Mouse (Mus musculus) midbrain, embryonic 15.5 days (tissue): ENCODE measurements around the gene Dedd2. TPM values are rescaled to one million over a fixed set of nuclear protein-coding genes. Genes with fewer than 3 reads are reported as not detected.

Experiments
- ATAC-seq: fragments of 200-750 bp; cut with Nextera tagmentation; replicated peaks from 2 replicates; pipeline ENCODE4 v1.8.0; 2017; ENCODE audit warnings: moderate TSS enrichment
- H3K27ac ChIP-seq: fragments of 300-500 bp; sonication (generic); 2 replicates; pipeline ENCODE4 v1.5.1; 2015; ENCODE audit warnings: mild to moderate bottlenecking, inconsistent platforms
- H3K27me3 ChIP-seq: fragments of 300-500 bp; sonication (generic); replicated peaks from 2 replicates; pipeline ENCODE4 v1.6.1; 2015; ENCODE audit warnings: inconsistent platforms
- H3K36me3 ChIP-seq: fragments of 300-500 bp; sonication (generic); replicated peaks from 2 replicates; pipeline ENCODE4 v1.6.1; 2015; ENCODE audit warnings: inconsistent platforms
- H3K4me1 ChIP-seq: fragments of 300-500 bp; sonication (generic); 2 replicates; pipeline ENCODE4 v1.6.1; 2015; ENCODE audit warnings: inconsistent platforms
- H3K4me2 ChIP-seq: fragments of 300-500 bp; sonication (generic); 2 replicates; pipeline ENCODE4 v1.6.1; 2015; ENCODE audit warnings: inconsistent platforms, mild to moderate bottlenecking, moderate library complexity
- H3K4me3 ChIP-seq: fragments of 300-500 bp; sonication (generic); 2 replicates; pipeline ENCODE4 v1.5.1; 2015; ENCODE audit warnings: mild to moderate bottlenecking, inconsistent platforms
- H3K9ac ChIP-seq: fragments of 300-500 bp; sonication (generic); 2 replicates; pipeline ENCODE4 v1.6.1; 2015; ENCODE audit warnings: mild to moderate bottlenecking, inconsistent platforms
- H3K9me3 ChIP-seq: fragments of 300-500 bp; sonication (generic); 2 replicates; pipeline ENCODE4 v1.6.1; 2016; ENCODE audit warnings: inconsistent platforms
- WGBS: fragments of 180-500 bp; shearing (Covaris S2); methylation state at CpG from one replicate; pipeline ENCODE4 v1.1.7; 2015; ENCODE audit warnings: mixed read lengths; 5-methylcytosine and 5-hydroxymethylcytosine counted together
- polyA plus RNA-seq: library from polyadenylated mRNA; unstranded; fragments of >200 nt; fragmentation: Nextera tagmentation; extraction: Ambion mirVana; gene quantifications from 2 replicates; pipeline ENCODE4 v1.2.1, GENCODE M21; 2015

Dedd2 gene
- polyA plus RNA-seq, 1 experiment from 2014 or later, result 18.7 TPM

DNA sequence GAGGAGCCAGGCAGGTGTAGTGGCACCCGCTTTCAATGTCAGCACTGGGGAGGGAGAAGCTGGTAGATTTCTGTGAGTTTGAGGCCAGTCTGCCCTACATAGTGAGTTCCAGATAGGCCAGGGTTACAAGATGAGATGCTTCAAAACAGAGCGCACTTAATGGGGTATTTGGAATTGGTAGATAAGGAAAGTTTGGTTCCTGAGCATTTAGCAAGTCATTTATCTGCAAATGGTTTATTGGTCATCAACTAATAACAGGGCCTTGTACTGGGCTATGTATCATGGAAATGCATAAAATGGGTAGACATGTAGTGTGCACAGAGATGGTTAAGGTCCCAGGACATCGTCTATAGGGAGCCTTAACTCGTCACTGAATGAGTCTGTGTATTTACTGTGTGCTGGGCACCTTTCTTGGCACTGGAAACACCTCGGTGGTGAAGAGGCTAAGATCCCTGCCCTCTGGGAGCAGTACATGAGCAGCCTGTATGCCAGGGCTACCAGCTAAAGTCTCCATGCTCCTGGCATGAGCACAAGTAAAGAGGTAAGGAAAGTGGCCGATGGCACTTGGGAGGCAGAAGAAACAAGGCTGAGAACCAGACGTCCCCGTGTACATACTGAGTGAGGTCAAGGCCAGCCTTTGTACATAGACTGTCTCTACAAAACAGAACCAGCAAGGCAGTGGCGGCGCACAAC is 2.0 kb upstream of the Dedd2 start:
- peak overlapping the region; percentile 59 for H3K4me3 ChIP-seq
- H3K36me3 ChIP-seq, result peaks cover 26% of the 10 kb centered on the region
- ATAC-seq, result no peak
- H3K9ac ChIP-seq, result 0 out of 2 replicates have a peak overlapping the region, but pooled peaks have one; percentile 63
- no peaks in the 10 kb centered on the region for H3K9me3 ChIP-seq
- H3K4me2 ChIP-seq, result peak overlapping the region; percentile 90
- no peaks in the 10 kb centered on the region for H3K27me3 ChIP-seq
- H3K4me1 ChIP-seq, result peaks cover 36% of the 10 kb centered on the region
- no peak overlapping the region for H3K27ac ChIP-seq
- WGBS, result 84% methylated on average over 10 of the region's 10 CpGs

DNA sequence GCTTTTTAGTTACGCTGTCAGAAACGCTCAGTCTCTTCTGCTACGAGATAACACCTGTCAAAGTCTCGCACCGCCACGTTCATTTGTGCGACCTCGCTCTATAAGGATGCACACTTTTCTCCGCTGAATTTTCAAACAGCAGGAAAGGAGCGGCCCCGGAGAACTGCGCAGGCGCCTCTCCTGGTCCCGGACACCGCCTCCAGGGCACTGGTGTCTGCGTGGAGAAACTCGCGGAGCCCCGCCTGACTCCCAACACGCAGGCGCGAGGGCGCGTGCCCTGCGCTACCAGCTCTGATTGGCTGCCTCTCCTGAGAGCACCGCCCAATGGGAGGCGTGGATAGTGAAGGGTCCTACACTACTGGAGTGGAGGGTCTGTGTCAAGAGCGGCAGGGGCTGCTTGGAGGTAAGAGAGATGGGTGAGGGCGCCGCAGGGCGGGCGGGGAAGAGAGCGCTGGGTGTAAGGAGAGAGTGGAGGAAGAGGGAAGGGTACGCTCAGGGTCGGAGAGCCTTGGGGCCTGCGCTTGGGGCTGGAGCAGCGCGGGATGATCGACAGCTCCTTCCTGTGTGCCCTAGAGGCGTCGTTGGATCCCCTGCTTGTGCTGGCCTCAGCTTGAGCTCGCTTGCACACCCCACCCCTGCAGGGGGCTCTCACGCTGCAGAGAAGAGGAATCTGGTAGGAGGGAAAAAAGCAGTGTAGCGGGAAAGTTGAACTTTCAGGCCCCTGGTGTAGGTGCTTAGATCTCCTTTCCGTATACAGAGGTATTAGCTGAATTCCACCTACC is 878 bp upstream of the Dedd2 start, which contains the start of gene Zfp526:
Zfp526 (plus strand) TSS at position 324 of the 782 bp plus-strand sequence.
- ATAC-seq, result peak; percentile 95
- Histone ChIP-seq H3K9ac (peak within 1 kb of the TSS; percentile 63), H3K27me3 (no peaks in the 10 kb centered on the region), H3K4me2 (peak within 1 kb of the TSS; percentile 90), H3K4me3 (peak within 1 kb of the TSS; percentile 59), H3K4me1 (peaks cover 36% of the 10 kb centered on the region), H3K36me3 (peaks cover 16% of the 10 kb centered on the region), H3K9me3 (no peaks in the 10 kb centered on the region), H3K27ac (peak within 1 kb of the TSS; percentile 85)
- under 1% methylated on average over 44 of the region's 45 CpGs for WGBS

DNA sequence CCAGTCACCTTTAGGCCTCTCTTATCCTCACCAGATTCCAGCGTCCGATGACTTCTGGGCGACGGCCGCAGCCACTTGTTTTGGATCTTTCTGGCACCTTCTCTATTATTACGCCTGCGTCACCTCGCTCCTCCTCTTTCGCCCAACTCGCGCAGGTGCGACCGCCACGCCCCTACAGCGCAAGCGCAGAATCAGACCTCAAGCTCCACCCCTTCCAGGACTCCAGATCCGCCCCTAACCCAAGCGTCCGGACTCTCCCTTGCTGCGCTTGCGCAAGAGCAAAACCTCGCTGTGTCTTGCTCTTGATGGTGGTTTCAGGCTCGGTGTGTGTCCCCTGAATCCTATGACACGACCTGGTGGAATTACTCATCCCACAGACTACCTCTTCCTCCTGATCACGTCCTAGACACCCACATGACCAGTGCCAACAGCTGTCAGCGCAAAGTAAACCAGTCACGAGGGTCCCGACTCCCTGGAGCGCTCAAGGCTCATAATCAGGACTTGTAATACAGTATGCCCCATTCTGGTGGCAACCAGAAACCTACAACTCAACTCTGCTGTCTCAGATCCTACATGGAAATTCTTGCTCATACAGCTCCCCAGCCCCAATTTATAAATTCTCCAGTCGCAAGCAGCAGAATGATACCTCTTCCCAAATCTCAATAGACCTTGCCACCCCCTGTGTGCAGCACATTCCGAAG is 509 bp downstream of the Dedd2 start:
- WGBS, result 4% methylated on average over 31 of the region's 31 CpGs
- Histone ChIP-seq H3K4me1 (peaks cover 36% of the 10 kb centered on the region), H3K9me3 (no peaks in the 10 kb centered on the region), H3K27ac (peak overlapping the region; percentile 85), H3K27me3 (no peaks in the 10 kb centered on the region), H3K36me3 (peaks cover 7% of the 10 kb centered on the region; the same call in 1 of the 2 replicates), H3K4me2 (peak overlapping the region; percentile 90), H3K9ac (peak overlapping the region; percentile 60), H3K4me3 (peak overlapping the region; percentile 59)
- peak; percentile 77 for ATAC-seq

DNA sequence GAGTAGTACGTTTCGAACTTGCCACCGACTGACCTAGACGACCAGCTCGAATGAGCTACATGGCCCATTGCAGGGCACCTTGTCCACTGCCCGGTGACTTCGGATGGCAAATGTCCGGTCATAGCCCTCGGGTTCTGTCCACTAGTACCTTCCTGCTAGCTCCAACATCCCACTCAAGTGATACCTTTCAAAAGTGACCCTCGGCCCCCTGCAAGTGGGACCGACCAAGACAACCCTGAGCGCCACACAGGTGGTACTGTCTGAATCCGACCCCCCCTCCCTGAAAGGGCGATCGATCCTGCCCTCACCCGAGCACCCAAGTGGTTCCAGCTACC is 1.0 kb downstream of the Dedd2 start:
- Histone ChIP-seq H3K4me1 (peaks cover 36% of the 10 kb centered on the region), H3K27ac (peak overlapping the region; percentile 85), H3K4me2 (peak overlapping the region; percentile 90), H3K4me3 (peak overlapping the region; percentile 59), H3K9ac (peak overlapping the region; percentile 60), H3K27me3 (no peaks in the 10 kb centered on the region), H3K9me3 (no peaks in the 10 kb centered on the region), H3K36me3 (peaks cover 7% of the 10 kb centered on the region; the same call in 1 of the 2 replicates)
- ATAC-seq, result peak; percentile 31
- WGBS, result under 1% methylated on average over 16 of the region's 16 CpGs

DNA sequence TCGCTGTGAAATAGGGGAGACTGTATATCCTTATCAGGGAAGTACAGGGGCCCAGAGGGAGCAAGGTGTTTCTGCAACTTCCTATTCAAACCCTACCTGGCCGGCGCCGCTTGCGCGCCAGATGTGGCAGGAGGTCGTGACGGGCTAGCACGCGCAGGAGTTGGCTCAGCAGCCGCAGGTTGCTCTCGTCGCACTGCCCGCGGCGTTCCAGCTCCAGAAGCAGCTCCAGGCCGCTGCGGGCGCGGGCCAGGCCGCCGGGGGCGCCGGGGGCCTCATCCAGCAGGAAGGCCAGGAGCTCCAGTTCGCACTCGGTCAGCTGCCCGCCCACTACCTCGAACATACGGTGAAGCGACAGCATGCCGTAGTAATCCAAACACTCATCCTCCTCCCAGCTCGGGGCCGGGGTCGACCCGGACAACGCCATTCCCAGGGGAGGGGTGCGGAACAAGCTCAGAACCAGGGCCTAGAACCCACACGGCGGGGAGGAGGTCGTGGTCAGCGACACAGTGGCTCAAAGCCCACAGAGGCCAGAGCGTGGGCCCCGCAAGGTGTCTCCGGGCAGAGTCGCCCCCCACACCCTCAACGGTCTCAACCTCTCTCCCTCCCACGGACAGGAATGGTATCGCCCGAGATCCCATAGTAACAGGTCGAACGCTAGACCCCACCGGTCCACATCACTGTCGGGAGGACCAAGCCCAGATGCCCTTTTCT is 1.6 kb downstream of the Dedd2 start:
- Histone ChIP-seq H3K9me3 (no peaks in the 10 kb centered on the region), H3K27me3 (no peaks in the 10 kb centered on the region), H3K36me3 (0 out of 2 replicates have a peak, but pooled peaks cover 8% of the 10 kb centered on the region), H3K27ac (peak overlapping the region; percentile 85), H3K4me3 (peak overlapping the region; percentile 59), H3K4me2 (peak overlapping the region; percentile 90), H3K4me1 (peaks cover 36% of the 10 kb centered on the region), H3K9ac (peak overlapping the region; percentile 60)
- ATAC-seq, result peak; percentile 45
- under 1% methylated on average over 53 of the region's 53 CpGs for WGBS

DNA sequence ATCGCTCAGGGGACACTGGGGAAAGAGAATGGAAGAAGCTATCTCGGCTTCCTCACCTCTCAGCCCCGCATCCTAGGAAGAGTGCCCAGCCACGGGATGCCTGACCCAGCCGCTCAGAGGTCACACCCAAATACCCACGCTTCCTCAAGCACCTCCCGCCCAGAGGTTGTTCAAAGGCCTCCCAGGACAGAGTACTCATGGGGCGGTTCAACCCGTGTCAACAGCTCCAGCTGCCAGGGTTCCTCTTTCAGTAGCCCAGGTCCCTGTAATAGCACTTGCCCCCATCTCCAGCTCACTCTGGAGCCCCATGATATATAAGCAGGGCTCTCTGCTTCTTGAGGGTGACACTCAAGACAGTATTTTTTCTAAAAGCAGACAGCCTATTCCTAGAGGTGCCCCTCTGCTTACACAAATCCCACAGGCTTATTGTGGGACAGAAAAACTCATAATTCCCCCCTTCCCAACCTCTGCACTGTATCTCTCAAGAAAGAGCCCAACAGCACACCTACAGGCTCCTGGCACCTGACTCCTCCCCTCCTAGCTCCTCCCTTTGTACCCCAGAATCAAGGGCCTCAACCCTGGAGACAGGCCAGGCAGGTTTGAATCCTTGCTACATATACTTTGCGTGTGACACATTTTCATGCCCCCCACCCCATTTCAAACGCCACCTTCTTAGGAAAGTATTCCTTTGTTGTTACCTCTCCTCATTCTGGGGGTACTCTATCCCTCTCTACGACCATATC is 2.6 kb downstream of the Dedd2 start:
- Histone ChIP-seq H3K36me3 (0 out of 2 replicates have a peak, but pooled peaks cover 8% of the 10 kb centered on the region), H3K27ac (no peak overlapping the region), H3K4me1 (peaks cover 36% of the 10 kb centered on the region), H3K9me3 (no peaks in the 10 kb centered on the region), H3K9ac (no peak overlapping the region), H3K27me3 (no peaks in the 10 kb centered on the region), H3K4me2 (peak overlapping the region; percentile 90), H3K4me3 (peak overlapping the region; percentile 59; the same call in 1 of the 2 replicates)
- 76% methylated on average over 12 of the region's 12 CpGs for WGBS
- ATAC-seq, result no peak

DNA sequence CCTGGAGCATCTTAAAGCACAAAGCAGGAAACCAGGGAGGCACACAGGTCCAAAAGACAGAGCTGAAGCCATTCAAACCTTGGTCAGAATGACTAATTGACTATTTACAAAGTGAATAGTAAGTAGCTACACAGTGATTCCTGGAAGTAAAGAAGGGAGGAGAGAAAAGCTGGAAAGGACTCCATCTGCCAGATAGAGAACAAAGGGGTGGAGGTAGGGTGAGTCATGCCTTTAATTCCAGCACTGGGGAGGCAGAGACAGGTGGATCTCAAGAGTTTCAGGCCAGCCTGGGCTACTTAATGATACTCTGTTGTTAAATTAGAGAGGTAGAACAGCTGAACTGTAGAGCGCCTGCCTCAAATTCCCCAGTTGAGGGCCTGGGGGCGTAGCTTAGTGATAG is 6.2 kb downstream of the Dedd2 start:
- Histone ChIP-seq H3K4me1 (peaks cover 13% of the 10 kb centered on the region), H3K9ac (no peak overlapping the region), H3K4me2 (no peak overlapping the region), H3K9me3 (no peaks in the 10 kb centered on the region), H3K27me3 (no peaks in the 10 kb centered on the region), H3K27ac (no peak overlapping the region), H3K36me3 (peaks cover 24% of the 10 kb centered on the region; the same call in 1 of the 2 replicates), H3K4me3 (no peak overlapping the region)
- no peak for ATAC-seq
- 92% methylated on average over 2 of the region's 2 CpGs for WGBS

DNA sequence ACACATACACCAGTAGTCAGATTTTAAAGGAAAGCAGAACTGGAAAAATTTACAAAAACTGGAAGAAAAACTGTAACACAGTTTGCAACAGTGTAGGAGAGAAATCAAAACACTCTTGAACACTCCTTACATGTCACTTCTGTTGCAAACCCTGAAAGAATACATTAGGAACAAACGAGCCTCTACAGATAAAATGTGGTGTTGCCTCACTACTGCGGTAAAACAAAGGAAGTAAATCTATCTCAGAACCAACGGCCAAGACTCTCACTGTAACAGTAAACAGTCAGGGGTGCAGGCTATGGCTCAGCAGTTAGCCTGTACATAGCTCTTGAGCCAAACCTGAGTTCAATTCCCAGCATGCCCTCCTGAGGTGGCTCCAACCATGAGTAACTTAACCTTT is 7.3 kb downstream of the Dedd2 start:
- H3K9me3 ChIP-seq, result no peaks in the 10 kb centered on the region
- H3K4me1 ChIP-seq, result peaks cover 5% of the 10 kb centered on the region
- peaks cover 24% of the 10 kb centered on the region; the same call in 1 of the 2 replicates for H3K36me3 ChIP-seq
- ATAC-seq, result no peak
- no peak overlapping the region for H3K4me3 ChIP-seq
- WGBS, result 89% methylated on average over 3 of the region's 3 CpGs
- H3K4me2 ChIP-seq, result no peak overlapping the region
- H3K9ac ChIP-seq, result no peak overlapping the region
- H3K27ac ChIP-seq, result no peak overlapping the region
- no peaks in the 10 kb centered on the region for H3K27me3 ChIP-seq

DNA sequence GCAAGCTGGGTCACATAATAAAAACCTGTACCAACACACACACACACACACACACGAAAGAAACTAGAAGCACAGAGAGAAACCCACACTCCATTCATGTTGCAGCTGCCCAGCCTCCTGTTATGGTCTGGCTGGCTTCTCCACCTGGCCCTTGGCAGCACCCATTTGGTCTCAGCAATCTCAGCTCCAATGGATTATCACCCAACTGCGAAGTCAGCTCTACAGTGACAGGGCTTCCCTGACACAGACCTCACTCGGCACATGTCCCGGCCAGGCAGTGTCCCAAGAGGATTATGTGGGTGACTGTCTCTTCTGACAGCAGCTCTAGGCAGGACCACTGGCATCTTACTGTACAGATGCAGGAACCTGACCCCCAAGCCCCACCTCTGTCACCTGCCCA is 9.9 kb downstream of the Dedd2 start:
- no peak overlapping the region for H3K27ac ChIP-seq
- no peak overlapping the region for H3K9ac ChIP-seq
- no peak for ATAC-seq
- no peak overlapping the region for H3K4me3 ChIP-seq
- H3K36me3 ChIP-seq, result peaks cover 24% of the 10 kb centered on the region; the same call in 1 of the 2 replicates
- no peaks in the 10 kb centered on the region for H3K4me1 ChIP-seq
- H3K9me3 ChIP-seq, result no peaks in the 10 kb centered on the region
- 87% methylated on average over 4 of the region's 4 CpGs for WGBS
- no peak overlapping the region for H3K4me2 ChIP-seq
- H3K27me3 ChIP-seq, result no peaks in the 10 kb centered on the region

DNA sequence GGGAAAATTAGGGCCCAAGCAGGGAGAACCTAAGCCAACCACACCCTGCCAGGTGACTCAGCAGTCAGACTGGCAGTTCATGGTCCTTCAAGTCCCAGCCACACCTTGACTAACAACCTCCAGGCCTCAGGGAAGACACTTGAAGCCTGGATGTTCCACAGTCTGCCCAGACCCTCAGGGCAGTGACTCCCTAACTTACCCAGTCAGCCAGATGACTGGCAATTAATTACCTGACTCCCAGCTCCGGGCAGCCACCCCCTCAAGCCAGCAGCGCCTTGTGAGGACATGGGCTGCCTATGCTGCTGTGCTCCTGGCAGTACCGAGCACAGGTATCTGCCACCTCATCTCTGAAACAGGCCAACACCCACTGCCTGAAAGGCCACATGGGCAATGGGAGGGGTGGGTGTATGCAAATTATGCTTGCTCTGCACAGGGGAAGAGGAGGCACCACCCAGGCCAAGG is 11.2 kb downstream of the Dedd2 start:
- Histone ChIP-seq H3K4me2 (no peak overlapping the region), H3K27ac (no peak overlapping the region), H3K27me3 (no peaks in the 10 kb centered on the region), H3K9me3 (no peaks in the 10 kb centered on the region), H3K4me1 (no peaks in the 10 kb centered on the region), H3K4me3 (no peak overlapping the region), H3K9ac (no peak overlapping the region), H3K36me3 (peaks cover 18% of the 10 kb centered on the region; the same call in 1 of the 2 replicates)
- WGBS, result 81% methylated on average over 3 of the region's 3 CpGs
- ATAC-seq, result no peak
